Mouse (Mus musculus): ENCODE results near the gene Rimbp3. TPM values are rescaled to one million over a fixed set of nuclear protein-coding genes. Genes with fewer than 3 reads are reported as not detected.

Rimbp3 gene
- polyA plus RNA-seq, 1 experiment, result 2.2 TPM

- no peak for TF ChIP-seq CTCF (IDR thresholded peaks at IDR 0.05; ENCODE audit: borderline replicate concordance, extremely low read depth, insufficient read depth, insufficient read length)
- TF ChIP-seq POLR2A (IDR thresholded peaks at IDR 0.05; ENCODE audit: borderline replicate concordance, extremely low read depth, insufficient read depth, insufficient read length, poor library complexity, severe bottlenecking), result no peak
- peak; percentile 24 for DNase-seq (ENCODE audit: low read depth)
Observed at GRCm38 (mm10) chr16:17200121-17200952, 8.1 kb upstream of the Rimbp3 start.

GRCm38 (mm10) chr16:17200953-17201707 is 7.3 kb upstream of the Rimbp3 start:
- peak; percentile 94 for DNase-seq (ENCODE audit: low read depth)
- no peak for TF ChIP-seq CTCF (IDR thresholded peaks at IDR 0.05; ENCODE audit: borderline replicate concordance, extremely low read depth, insufficient read depth, insufficient read length)
- TF ChIP-seq POLR2A (IDR thresholded peaks at IDR 0.05; ENCODE audit: borderline replicate concordance, extremely low read depth, insufficient read depth, insufficient read length, poor library complexity, severe bottlenecking), result peak; percentile 62; the same call in 1 of the 2 replicates

- peak; percentile 55 for DNase-seq (ENCODE audit: low read depth)
- TF ChIP-seq CTCF (IDR thresholded peaks at IDR 0.05; ENCODE audit: borderline replicate concordance, extremely low read depth, insufficient read depth, insufficient read length), result peak; percentile 26; the same call in 1 of the 2 replicates
- no peak for TF ChIP-seq POLR2A (IDR thresholded peaks at IDR 0.05; ENCODE audit: borderline replicate concordance, extremely low read depth, insufficient read depth, insufficient read length, poor library complexity, severe bottlenecking)
Observed at GRCm38 (mm10) chr16:17201977-17202376, 6.4 kb upstream of the Rimbp3 start.

- TF ChIP-seq POLR2A (IDR thresholded peaks at IDR 0.05; ENCODE audit: borderline replicate concordance, extremely low read depth, insufficient read depth, insufficient read length, poor library complexity, severe bottlenecking) (no peak), CTCF (IDR thresholded peaks at IDR 0.05; ENCODE audit: borderline replicate concordance, extremely low read depth, insufficient read depth, insufficient read length) (no peak)
- DNase-seq (ENCODE audit: low read depth), result no peak
Observed at GRCm38 (mm10) chr16:17202549-17202948, 5.9 kb upstream of the Rimbp3 start, which contains the start of gene Ube2l3. TSS of gene Ube2l3 (minus strand) at chr16:17202649.

- TF ChIP-seq POLR2A (IDR thresholded peaks at IDR 0.05; ENCODE audit: borderline replicate concordance, extremely low read depth, insufficient read depth, insufficient read length, poor library complexity, severe bottlenecking) (no peak), CTCF (IDR thresholded peaks at IDR 0.05; ENCODE audit: borderline replicate concordance, extremely low read depth, insufficient read depth, insufficient read length) (peak; percentile 49; the same call in 1 of the 2 replicates)
Observed at GRCm38 (mm10) chr16:17204990-17205389, 3.4 kb upstream of the Rimbp3 start.

GRCm38 (mm10) chr16:17209404-17209960 is 1.1 kb downstream of the Rimbp3 start:
- TF ChIP-seq POLR2A (IDR thresholded peaks at IDR 0.05; ENCODE audit: borderline replicate concordance, extremely low read depth, insufficient read depth, insufficient read length, poor library complexity, severe bottlenecking) (no peak), CTCF (IDR thresholded peaks at IDR 0.05; ENCODE audit: borderline replicate concordance, extremely low read depth, insufficient read depth, insufficient read length) (no peak)
- DNase-seq (ENCODE audit: low read depth), result no peak

More at GRCm38 (mm10) chr16:17204990-17205389, 3.4 kb upstream of the Rimbp3 start:
- DNase-seq (ENCODE audit: low read depth), result peak; percentile 50

GRCm38 (mm10) chr16:17209981-17210838 is 1.8 kb downstream of the Rimbp3 start:
- peak; percentile 95 for DNase-seq (ENCODE audit: low read depth)
- peak; percentile 83 for TF ChIP-seq CTCF (IDR thresholded peaks at IDR 0.05; ENCODE audit: borderline replicate concordance, extremely low read depth, insufficient read depth, insufficient read length)
- TF ChIP-seq POLR2A (IDR thresholded peaks at IDR 0.05; ENCODE audit: borderline replicate concordance, extremely low read depth, insufficient read depth, insufficient read length, poor library complexity, severe bottlenecking), result no peak

- DNase-seq (ENCODE audit: low read depth), result no peak
- TF ChIP-seq CTCF (IDR thresholded peaks at IDR 0.05; ENCODE audit: borderline replicate concordance, extremely low read depth, insufficient read depth, insufficient read length) (no peak), POLR2A (IDR thresholded peaks at IDR 0.05; ENCODE audit: borderline replicate concordance, extremely low read depth, insufficient read depth, insufficient read length, poor library complexity, severe bottlenecking) (no peak)
Observed at GRCm38 (mm10) chr16:17216934-17217633, 8.7 kb downstream of the Rimbp3 start.

- no peak for TF ChIP-seq CTCF (IDR thresholded peaks at IDR 0.05; ENCODE audit: borderline replicate concordance, extremely low read depth, insufficient read depth, insufficient read length)
- TF ChIP-seq POLR2A (IDR thresholded peaks at IDR 0.05; ENCODE audit: borderline replicate concordance, extremely low read depth, insufficient read depth, insufficient read length, poor library complexity, severe bottlenecking), result no peak
- DNase-seq (ENCODE audit: low read depth), result no peak
Observed at GRCm38 (mm10) chr16:17220127-17220733, 11.8 kb downstream of the Rimbp3 start.

Data from brain, embryonic 14.5 days (tissue).